Mouse (Mus musculus) midbrain, embryonic 14.5 days (tissue): ENCODE measurements at regions not wholly inside any gene's neighbourhood (a gene's known extent, or its start where the extent isn't known, plus 50 kb on each side); places are given as distances from the start of the nearest gene placed in this dataset.
A peak's percentile ranks its signal among the peaks of the same experiment; 100 is the strongest.

Experiments used
- ATAC-seq: fragments of 200-750 bp; cut with Nextera tagmentation; 2 replicates; pipeline ENCODE4 v1.8.0; 2017; ENCODE audit warnings: moderate number of reproducible peaks, moderate library complexity; ENCODE audit not compliant: low FRiP score, low TSS enrichment
- DNase-seq: peaks from one replicate; pipeline ENCODE4 v3.0.0-alpha.2; 2015
- H3K27ac ChIP-seq: fragments of 300-500 bp; sonication (generic); replicated peaks from 2 replicates; pipeline ENCODE4 v1.5.1; 2014; ENCODE audit warnings: mild to moderate bottlenecking, low read depth, low read length, moderate library complexity
- H3K27me3 ChIP-seq: fragments of 300-500 bp; sonication (generic); 2 replicates; pipeline ENCODE4 v1.6.1; 2014; ENCODE audit warnings: low read length, control low read depth, mixed read lengths; ENCODE audit not compliant: control insufficient read depth, insufficient read depth
- H3K36me3 ChIP-seq: fragments of 300-500 bp; sonication (generic); 2 replicates; pipeline ENCODE4 v1.6.1; 2014; ENCODE audit warnings: low read length, control low read depth; ENCODE audit not compliant: control insufficient read depth, insufficient read depth
- H3K4me1 ChIP-seq: fragments of 300-500 bp; sonication (generic); 2 replicates; pipeline ENCODE4 v1.6.1; 2014; ENCODE audit warnings: mild to moderate bottlenecking, antibody characterized with exemption, low read length, control low read depth; ENCODE audit not compliant: control insufficient read depth, insufficient read depth
- H3K4me2 ChIP-seq: fragments of 300-500 bp; sonication (generic); 2 replicates; pipeline ENCODE4 v1.6.1; 2014; ENCODE audit warnings: mild to moderate bottlenecking, low read length, moderate library complexity
- H3K4me3 ChIP-seq: fragments of 300-500 bp; sonication (generic); replicated peaks from 2 replicates; pipeline ENCODE4 v1.5.1; 2014; ENCODE audit warnings: low read depth, low read length
- H3K9ac ChIP-seq: fragments of 300-500 bp; sonication (generic); replicated peaks from 2 replicates; pipeline ENCODE4 v1.6.1; 2014; ENCODE audit warnings: mild to moderate bottlenecking, low read length, moderate library complexity
- H3K9me3 ChIP-seq: fragments of 300-500 bp; sonication (generic); 2 replicates; pipeline ENCODE4 v1.6.1; 2016; ENCODE audit warnings: low read length, control low read depth, mixed read lengths; ENCODE audit not compliant: control insufficient read depth
- WGBS: fragments of 180-500 bp; shearing (Covaris S2); extraction: QIAGEN DNeasy Blood & Tissue Kit; methylation state at CpG from one replicate; pipeline ENCODE4 v1.1.7; 2014; 5-methylcytosine and 5-hydroxymethylcytosine counted together

GRCm38 (mm10) chr3:6532366-6532765 lies 87.9 kb downstream of the 1700008P02Rik start:
- Histone ChIP-seq H3K27me3 (no peaks in the 10 kb centered on the region), H3K9me3 (no peaks in the 10 kb centered on the region), H3K4me2 (no peak overlapping the region), H3K4me1 (no peaks in the 10 kb centered on the region), H3K4me3 (no peak overlapping the region), H3K36me3 (no peaks in the 10 kb centered on the region), H3K27ac (no peak overlapping the region), H3K9ac (no peak overlapping the region)
- no peak for DNase-seq
- WGBS, result 87% methylated on average over 2 of the region's 2 CpGs
- ATAC-seq, result no peak

GRCm38 (mm10) chr3:6525987-6526386 lies 94.3 kb downstream of the 1700008P02Rik start:
- Histone ChIP-seq H3K4me3 (no peak overlapping the region), H3K27me3 (no peaks in the 10 kb centered on the region), H3K4me2 (no peak overlapping the region), H3K9ac (no peak overlapping the region), H3K9me3 (no peaks in the 10 kb centered on the region), H3K36me3 (no peaks in the 10 kb centered on the region), H3K4me1 (0 out of 2 replicates have a peak, but pooled peaks cover 4% of the 10 kb centered on the region), H3K27ac (no peak overlapping the region; the same call in 1 of the 2 replicates)
- 57% methylated on average over 3 of the region's 3 CpGs for WGBS
- peak; percentile 50 for DNase-seq
- ATAC-seq, result no peak; the same call in 1 of the 2 replicates

- ATAC-seq, result 0 out of 2 replicates have a peak, but pooled peaks have one; percentile 14
- no peak overlapping the region for H3K9ac ChIP-seq
- no peak for DNase-seq
- no peak overlapping the region for H3K27ac ChIP-seq
- no peak overlapping the region for H3K4me2 ChIP-seq
- 55% methylated on average over 1 of the region's 1 CpGs for WGBS
- H3K4me3 ChIP-seq, result no peak overlapping the region
- H3K4me1 ChIP-seq, result 0 out of 2 replicates have a peak, but pooled peaks cover 4% of the 10 kb centered on the region
- no peaks in the 10 kb centered on the region for H3K36me3 ChIP-seq
- no peaks in the 10 kb centered on the region for H3K27me3 ChIP-seq
- H3K9me3 ChIP-seq, result no peaks in the 10 kb centered on the region
Observed at GRCm38 (mm10) chr3:6525173-6525572, 95.1 kb downstream of the 1700008P02Rik start.

GRCm38 (mm10) chr3:6511351-6511750 lies 108.9 kb downstream of the 1700008P02Rik start:
- Histone ChIP-seq H3K9me3 (no peaks in the 10 kb centered on the region), H3K4me3 (no peak overlapping the region), H3K4me2 (no peak overlapping the region), H3K9ac (no peak overlapping the region), H3K27me3 (no peaks in the 10 kb centered on the region), H3K36me3 (no peaks in the 10 kb centered on the region), H3K27ac (no peak overlapping the region), H3K4me1 (no peaks in the 10 kb centered on the region)
- DNase-seq (no peak), ATAC-seq (no peak)
- 91% methylated on average over 6 of the region's 6 CpGs for WGBS

GRCm38 (mm10) chr3:6504136-6504535 lies 116.1 kb downstream of the 1700008P02Rik start:
- no peaks in the 10 kb centered on the region for H3K4me1 ChIP-seq
- no peaks in the 10 kb centered on the region for H3K36me3 ChIP-seq
- H3K9me3 ChIP-seq, result no peaks in the 10 kb centered on the region
- H3K4me3 ChIP-seq, result no peak overlapping the region
- H3K4me2 ChIP-seq, result no peak overlapping the region
- no peak overlapping the region for H3K27ac ChIP-seq
- WGBS, result 94% methylated on average over 1 of the region's 1 CpGs
- ATAC-seq (no peak), DNase-seq (no peak)
- no peaks in the 10 kb centered on the region for H3K27me3 ChIP-seq
- no peak overlapping the region for H3K9ac ChIP-seq

- Histone ChIP-seq H3K4me3 (no peak overlapping the region), H3K4me1 (no peaks in the 10 kb centered on the region), H3K27me3 (no peaks in the 10 kb centered on the region), H3K9me3 (peaks cover 3% of the 10 kb centered on the region; the same call in 1 of the 2 replicates), H3K36me3 (no peaks in the 10 kb centered on the region), H3K4me2 (no peak overlapping the region), H3K9ac (no peak overlapping the region), H3K27ac (no peak overlapping the region)
- WGBS, result 94% methylated on average over 3 of the region's 3 CpGs
- ATAC-seq (no peak), DNase-seq (no peak)
Observed at GRCm38 (mm10) chr3:6484041-6484440, 136.2 kb downstream of the 1700008P02Rik start.

GRCm38 (mm10) chr3:6481610-6482009 lies 138.6 kb downstream of the 1700008P02Rik start:
- H3K4me2 ChIP-seq, result no peak overlapping the region
- no peaks in the 10 kb centered on the region for H3K36me3 ChIP-seq
- 0 out of 2 replicates have a peak, but pooled peaks cover 2% of the 10 kb centered on the region for H3K9me3 ChIP-seq
- H3K4me1 ChIP-seq, result no peaks in the 10 kb centered on the region
- ATAC-seq, result no peak
- no peak for DNase-seq
- H3K9ac ChIP-seq, result no peak overlapping the region
- no peak overlapping the region for H3K27ac ChIP-seq
- WGBS, result 92% methylated on average over 1 of the region's 1 CpGs
- H3K27me3 ChIP-seq, result no peaks in the 10 kb centered on the region
- H3K4me3 ChIP-seq, result no peak overlapping the region
